Mouse (Mus musculus) embryonic fibroblast, embryonic 13.5 days (primary cell): ENCODE results near the gene Zfp1. TPM values are rescaled to one million over a fixed set of nuclear protein-coding genes. Genes with fewer than 3 reads are reported as not detected.

Source experiments
- H3K27ac ChIP-seq: 2 replicates; pipeline ENCODE4 v1.5.1; 2012; ENCODE audit warnings: low read length, control low read depth, inconsistent platforms; ENCODE audit not compliant: insufficient read depth
- H3K4me1 ChIP-seq: 2 replicates; pipeline ENCODE4 v1.6.1; 2011; ENCODE audit warnings: low read length; ENCODE audit not compliant: control insufficient read depth, insufficient read depth
- H3K4me3 ChIP-seq: 2 replicates; pipeline ENCODE4 v1.5.1; 2011; ENCODE audit warnings: mild to moderate bottlenecking, control low read depth, low read length; ENCODE audit not compliant: insufficient read depth
- CTCF ChIP-seq: IDR thresholded peaks from 2 replicates; pipeline ENCODE4 v1.5.1; 2011; ENCODE audit warnings: mild to moderate bottlenecking, control low read depth, low read length, moderate library complexity, borderline replicate concordance; ENCODE audit not compliant: insufficient read depth
- POLR2A ChIP-seq: IDR thresholded peaks from 2 replicates; pipeline ENCODE4 v1.6.1; 2011; ENCODE audit warnings: low read depth, mild to moderate bottlenecking, control low read depth, low read length, moderate library complexity
- polyA plus RNA-seq: library from polyadenylated mRNA; stranded (reverse); fragments of >200 nt; gene quantifications from 2 replicates; pipeline ENCODE4 v1.2.4, GENCODE M21; 2011; ENCODE audit warnings: low read depth; ENCODE audit not compliant: missing spikeins, insufficient read length

Gene Zfp1
- polyA plus RNA-seq, 1 experiment, result 11.7 TPM

DNA sequence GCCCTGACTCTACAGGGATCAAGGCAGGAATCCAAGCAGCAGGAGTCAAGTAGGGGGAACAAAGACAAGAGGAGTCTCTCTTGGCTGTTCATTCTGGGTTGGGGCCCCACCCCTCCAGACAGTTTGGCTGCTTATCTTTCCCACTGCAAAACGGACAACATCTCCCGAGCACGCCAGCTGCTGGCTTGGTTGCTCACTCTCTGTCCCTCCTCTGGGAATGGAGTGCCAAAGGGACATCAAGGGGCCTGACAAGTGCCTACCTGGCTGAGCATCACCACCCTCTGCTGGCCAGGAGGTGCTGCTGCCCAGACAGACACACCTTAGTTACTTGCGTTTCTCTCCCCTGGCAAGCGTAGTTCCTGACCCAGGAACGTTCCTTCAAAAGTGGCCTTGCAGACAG is 74.7 kb downstream of the Zfp1 start:
- TF ChIP-seq CTCF (peak; percentile 28; the same call in 1 of the 2 replicates), POLR2A (no peak)
- Histone ChIP-seq H3K4me3 (no peak overlapping the region), H3K4me1 (peaks cover 35% of the 10 kb centered on the region), H3K27ac (peak overlapping the region; percentile 82)

DNA sequence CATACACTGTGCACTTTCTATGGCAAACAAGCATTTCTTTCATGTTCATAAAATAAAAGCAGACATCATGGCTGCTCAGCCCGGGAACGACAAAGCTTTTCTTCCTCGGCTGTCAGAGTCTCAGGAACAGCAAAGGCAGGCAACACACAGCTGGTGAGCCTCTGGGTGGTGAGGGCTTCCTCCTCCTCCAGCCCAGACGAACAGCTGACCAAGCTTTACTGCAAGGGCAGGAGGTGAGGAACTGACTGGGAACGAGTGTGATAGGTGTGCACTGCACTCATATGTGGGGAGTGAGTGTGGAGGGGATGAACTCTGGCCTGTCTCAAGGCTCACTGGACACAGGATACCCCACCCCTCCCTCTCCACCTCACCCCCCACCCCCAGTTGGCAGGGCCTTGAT is 75.7 kb downstream of the Zfp1 start:
- H3K27ac ChIP-seq, result no peak overlapping the region
- peaks cover 35% of the 10 kb centered on the region for H3K4me1 ChIP-seq
- TF ChIP-seq CTCF (no peak), POLR2A (no peak)
- no peak overlapping the region for H3K4me3 ChIP-seq

DNA sequence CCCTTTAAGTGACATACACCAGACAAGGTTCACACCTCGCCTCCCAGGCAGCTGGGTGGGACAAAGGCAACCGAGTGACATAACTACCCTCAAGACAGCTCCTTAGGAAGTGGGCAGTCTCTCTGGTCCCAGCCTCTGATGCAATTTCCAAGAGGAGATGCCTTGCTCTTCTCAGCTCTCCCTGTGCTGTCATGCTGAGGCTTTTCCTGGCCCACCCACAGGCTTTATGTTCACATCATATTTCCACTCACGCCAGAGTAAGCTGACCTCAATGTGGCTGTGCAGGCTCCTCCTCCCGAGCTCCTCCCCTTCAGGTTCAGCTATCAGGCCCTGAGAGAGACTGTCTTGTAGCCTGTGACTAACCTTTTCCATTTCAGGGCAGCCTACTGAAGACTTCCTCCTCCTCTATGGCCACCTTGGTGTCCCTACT is 76.9 kb downstream of the Zfp1 start:
- peaks cover 38% of the 10 kb centered on the region for H3K4me1 ChIP-seq
- TF ChIP-seq POLR2A (no peak), CTCF (no peak)
- H3K4me3 ChIP-seq, result no peak overlapping the region
- peak overlapping the region; percentile 5; the same call in 1 of the 2 replicates for H3K27ac ChIP-seq

Other genes starting within 250 kb of the Zfp1 start
- not detected in 2 replicates for gene Fa2h, start 249.6 kb upstream of the Zfp1 start, polyA plus RNA-seq
- 10.2 and 10.9 TPM in 2 replicates for gene Wdr59, start 121.3 kb upstream of the Zfp1 start, polyA plus RNA-seq
- gene Znrf1, start 107.3 kb upstream of the Zfp1 start, polyA plus RNA-seq, result 37.5 and 43.8 TPM in 2 replicates
- 0.46 and 0.53 TPM in 2 replicates for gene Ldhd, start 13.0 kb upstream of the Zfp1 start, polyA plus RNA-seq
- not detected in 2 replicates for gene Ctrb1, start 47.6 kb downstream of the Zfp1 start, polyA plus RNA-seq
- gene Bcar1, start 100.4 kb downstream of the Zfp1 start, polyA plus RNA-seq, result 37.0 and 45.8 TPM in 2 replicates
- gene Cfdp1, start 210.9 kb downstream of the Zfp1 start, polyA plus RNA-seq, result 120 and 149 TPM in 2 replicates
- gene Tmem170, start 233.3 kb downstream of the Zfp1 start, polyA plus RNA-seq, result 2.6 and 3.2 TPM in 2 replicates